Mouse (Mus musculus): ENCODE data around the gene Gm9507. TPM values are rescaled to one million over a fixed set of nuclear protein-coding genes. Genes with fewer than 3 reads are reported as not detected.
"Not testable (repeated sequence)": the region's sequence is repeated elsewhere in the genome, so short reads cannot be mapped to it uniquely, and the experiment has no call there.

Gene Gm9507
- not detected in 2 replicates for total RNA-seq (2017)

GRCm38 (mm10) chr10:77811743-77812142, at the start of gene Gm9507:
Gene Gm9507, minus strand, starts transcription at chr10:77811843.
- no peak for ATAC-seq (replicated peaks in 1 of 2; ENCODE audit: insufficient read depth in 1 of 2, low FRiP score in 2 of 2, low TSS enrichment in 1 of 2, low read depth in 1 of 2, poor library complexity in 2 of 2, severe bottlenecking in 2 of 2)

- no peak for ATAC-seq (replicated peaks in 1 of 2; ENCODE audit: insufficient read depth in 1 of 2, low FRiP score in 2 of 2, low TSS enrichment in 1 of 2, low read depth in 1 of 2, poor library complexity in 2 of 2, severe bottlenecking in 2 of 2)
These were observed 40.9 kb upstream of the Gm9507 start, which contains the start of gene Gm10318 for GRCm38 (mm10) chr10:77852559-77852958. Gene Gm10318, plus strand, starts transcription at chr10:77852859.

- ATAC-seq (replicated peaks in 1 of 2; ENCODE audit: insufficient read depth in 1 of 2, low FRiP score in 2 of 2, low TSS enrichment in 1 of 2, low read depth in 1 of 2, poor library complexity in 2 of 2, severe bottlenecking in 2 of 2), result no peak
These were observed 35.9 kb upstream of the Gm9507 start for GRCm38 (mm10) chr10:77847538-77847937.

GRCm38 (mm10) chr10:77846961-77847360, 35.3 kb upstream of the Gm9507 start:
- no peak for ATAC-seq (replicated peaks in 1 of 2; ENCODE audit: insufficient read depth in 1 of 2, low FRiP score in 2 of 2, low TSS enrichment in 1 of 2, low read depth in 1 of 2, poor library complexity in 2 of 2, severe bottlenecking in 2 of 2)

- ATAC-seq (replicated peaks in 1 of 2; ENCODE audit: insufficient read depth in 1 of 2, low FRiP score in 2 of 2, low TSS enrichment in 1 of 2, low read depth in 1 of 2, poor library complexity in 2 of 2, severe bottlenecking in 2 of 2), result no peak
These were observed 34.9 kb upstream of the Gm9507 start, which contains the start of gene Gm36176 for GRCm38 (mm10) chr10:77846503-77846902. Gene Gm36176, plus strand, starts transcription at chr10:77846803.

GRCm38 (mm10) chr10:77839006-77839405, 27.4 kb upstream of the Gm9507 start:
- ATAC-seq (replicated peaks in 1 of 2; ENCODE audit: insufficient read depth in 1 of 2, low FRiP score in 2 of 2, low TSS enrichment in 1 of 2, low read depth in 1 of 2, poor library complexity in 2 of 2, severe bottlenecking in 2 of 2), result no peak

GRCm38 (mm10) chr10:77835647-77836046, 24.0 kb upstream of the Gm9507 start, which contains the start of gene Krtap10-10:
Gene Krtap10-10, plus strand, starts transcription at chr10:77835947.
- ATAC-seq (replicated peaks in 1 of 2; ENCODE audit: insufficient read depth in 1 of 2, low FRiP score in 2 of 2, low TSS enrichment in 1 of 2, low read depth in 1 of 2, poor library complexity in 2 of 2, severe bottlenecking in 2 of 2), result no peak

GRCm38 (mm10) chr10:77826951-77827350, 15.3 kb upstream of the Gm9507 start, which contains the start of gene Krtap10-4:
Gene Krtap10-4, minus strand, starts transcription at chr10:77827095.
- ATAC-seq (replicated peaks in 1 of 2; ENCODE audit: insufficient read depth in 1 of 2, low FRiP score in 2 of 2, low TSS enrichment in 1 of 2, low read depth in 1 of 2, poor library complexity in 2 of 2, severe bottlenecking in 2 of 2), result no peak

GRCm38 (mm10) chr10:77819203-77819602, 7.6 kb upstream of the Gm9507 start:
- ATAC-seq (replicated peaks in 1 of 2; ENCODE audit: insufficient read depth in 1 of 2, low FRiP score in 2 of 2, low TSS enrichment in 1 of 2, low read depth in 1 of 2, poor library complexity in 2 of 2, severe bottlenecking in 2 of 2), result no peak

GRCm38 (mm10) chr10:77818523-77818922, 6.9 kb upstream of the Gm9507 start:
- no peak for ATAC-seq (replicated peaks in 1 of 2; ENCODE audit: insufficient read depth in 1 of 2, low FRiP score in 2 of 2, low TSS enrichment in 1 of 2, low read depth in 1 of 2, poor library complexity in 2 of 2, severe bottlenecking in 2 of 2)

GRCm38 (mm10) chr10:77815514-77815913, 3.9 kb upstream of the Gm9507 start:
- ATAC-seq (replicated peaks in 1 of 2; ENCODE audit: insufficient read depth in 1 of 2, low FRiP score in 2 of 2, low TSS enrichment in 1 of 2, low read depth in 1 of 2, poor library complexity in 2 of 2, severe bottlenecking in 2 of 2), result peak in 1 of 2 experiments; percentile 32; a peak in 1 of 4 replicates

- ATAC-seq (replicated peaks in 1 of 2; ENCODE audit: insufficient read depth in 1 of 2, low FRiP score in 2 of 2, low TSS enrichment in 1 of 2, low read depth in 1 of 2, poor library complexity in 2 of 2, severe bottlenecking in 2 of 2), result no peak
These were observed 2.7 kb upstream of the Gm9507 start, which contains the start of gene Gm2696 for GRCm38 (mm10) chr10:77814382-77814781. Gene Gm2696, plus strand, starts transcription at chr10:77814682.

- ATAC-seq (replicated peaks in 1 of 2; ENCODE audit: insufficient read depth in 1 of 2, low FRiP score in 2 of 2, low TSS enrichment in 1 of 2, low read depth in 1 of 2, poor library complexity in 2 of 2, severe bottlenecking in 2 of 2), result no peak
These were observed 7.5 kb downstream of the Gm9507 start for GRCm38 (mm10) chr10:77804095-77804494.

- no peak for ATAC-seq (replicated peaks in 1 of 2; ENCODE audit: insufficient read depth in 1 of 2, low FRiP score in 2 of 2, low TSS enrichment in 1 of 2, low read depth in 1 of 2, poor library complexity in 2 of 2, severe bottlenecking in 2 of 2)
These were observed 12.6 kb downstream of the Gm9507 start, which contains the start of gene Gm19668 for GRCm38 (mm10) chr10:77798921-77799508. Gene Gm19668, minus strand, starts transcription at chr10:77799133.

- ATAC-seq (replicated peaks in 1 of 2; ENCODE audit: insufficient read depth in 1 of 2, low FRiP score in 2 of 2, low TSS enrichment in 1 of 2, low read depth in 1 of 2, poor library complexity in 2 of 2, severe bottlenecking in 2 of 2), result not testable (repeated sequence)
These were observed 13.3 kb downstream of the Gm9507 start for GRCm38 (mm10) chr10:77798164-77798920.

GRCm38 (mm10) chr10:77797677-77798076, 14.0 kb downstream of the Gm9507 start:
- no peak for ATAC-seq (replicated peaks in 1 of 2; ENCODE audit: insufficient read depth in 1 of 2, low FRiP score in 2 of 2, low TSS enrichment in 1 of 2, low read depth in 1 of 2, poor library complexity in 2 of 2, severe bottlenecking in 2 of 2)

GRCm38 (mm10) chr10:77794976-77795375, 16.7 kb downstream of the Gm9507 start, which contains the start of gene Gm9639:
Gene Gm9639, minus strand, starts transcription at chr10:77795076.
- no peak for ATAC-seq (replicated peaks in 1 of 2; ENCODE audit: insufficient read depth in 1 of 2, low FRiP score in 2 of 2, low TSS enrichment in 1 of 2, low read depth in 1 of 2, poor library complexity in 2 of 2, severe bottlenecking in 2 of 2)

- no peak for ATAC-seq (replicated peaks in 1 of 2; ENCODE audit: insufficient read depth in 1 of 2, low FRiP score in 2 of 2, low TSS enrichment in 1 of 2, low read depth in 1 of 2, poor library complexity in 2 of 2, severe bottlenecking in 2 of 2)
These were observed 23.0 kb downstream of the Gm9507 start for GRCm38 (mm10) chr10:77788621-77789020.

All from hematopoietic stem cell, adult 5-6 weeks (primary cell).